Mouse (Mus musculus): Measurements from ENCODE around the gene Nub1.

DNA sequence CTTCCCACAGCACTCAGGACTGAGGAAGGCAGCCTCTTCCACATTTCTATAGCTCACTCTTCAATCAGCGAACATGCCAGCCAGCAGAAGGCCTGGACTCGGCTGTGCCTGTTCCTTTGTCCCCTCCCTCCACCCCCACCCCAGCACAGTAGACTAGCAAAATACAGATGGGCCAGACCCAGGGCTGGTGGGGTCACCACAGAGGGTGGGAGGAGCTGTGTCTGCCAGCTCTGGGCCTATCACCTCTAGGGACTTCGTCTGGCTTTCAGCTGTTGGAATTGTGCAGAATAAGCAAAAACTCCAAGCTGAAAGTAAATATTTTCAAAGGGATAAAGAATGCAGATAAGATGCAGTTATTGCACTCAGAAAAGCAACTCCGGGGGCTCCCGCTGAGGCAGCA lies 39.5 kb downstream of the Nub1 start:
- no peak for TF ChIP-seq CTCF (IDR thresholded peaks at IDR 0.05; ENCODE audit: extremely low read depth, insufficient read depth, insufficient read length, insufficient replicate concordance)
- TF ChIP-seq POLR2A (IDR thresholded peaks at IDR 0.05; ENCODE audit: low read depth, low read length), result no peak

All from spleen, adult 2 months (tissue).